ENCODE assay signal across 9 mouse cellular contexts in genomic region chr8:104027161-104027821, GRCm38 (mm10).
DNase-seq lines count a peak whose midpoint lies in the region; ATAC-seq and TF ChIP-seq lines count a peak whose summit lies in the region.
"Had no signal": no experiment of that assay in that cellular context is flagged by ENCODE, and none has a peak within 500 bp of the region (broad histone marks: within the 10 kb centered on the region; RNA-seq: fewer than 3 reads in every experiment).

No protein-coding gene starts in this region.

- no peak for TF ChIP-seq POLR2A in cortical plate, adult 2 months (IDR thresholded peaks at IDR 0.05; ENCODE audit: extremely low read depth, insufficient read depth, low read length)

- peak; percentile 59 for DNase-seq in R1 (ENCODE audit: low read depth, low spot score)
- DNase-seq in layer of hippocampus, postnatal 10 days (ENCODE audit: low spot score in 2 of 2): peak; percentile 62 to 72
- DNase-seq in neural tube, embryonic 10.5 days (ENCODE audit: extremely low spot score, low spot score): peak; percentile 47
- no peak for DNase-seq in urinary bladder, adult 18-20 months (ENCODE audit: low spot score in 2 of 2)
- DNase-seq in spleen, adult 12 weeks (ENCODE audit: low spot score): no peak

- no peaks in the 10 kb centered on the region for H3K27me3 ChIP-seq in kidney, embryonic 15.5 days
- no peaks in the 10 kb centered on the region for H3K27me3 ChIP-seq in kidney, embryonic 14.5 days (ENCODE audit: control insufficient read depth, insufficient read depth, low read length)
- H3K27me3 ChIP-seq: limb, embryonic 12.5 days had no signal

- peak; percentile 10; the same call in 1 of the 2 replicates for ATAC-seq in kidney, embryonic 15.5 days (replicated peaks; ENCODE audit: low FRiP score)
- ATAC-seq in kidney, embryonic 14.5 days (ENCODE audit: low FRiP score, low TSS enrichment): no peak

- no peak overlapping the region for H3K9ac ChIP-seq in kidney, embryonic 15.5 days
- H3K9ac ChIP-seq in kidney, embryonic 14.5 days (ENCODE audit: low read depth, low read length): no peak overlapping the region
- H3K9ac ChIP-seq: limb, embryonic 12.5 days had no signal

- H3K9me3 ChIP-seq in kidney, embryonic 15.5 days (replicated peaks): peaks cover 6% of the 10 kb centered on the region; the same call in 1 of the 2 replicates
- peaks cover 16% of the 10 kb centered on the region for H3K9me3 ChIP-seq in kidney, embryonic 14.5 days (ENCODE audit: control insufficient read depth, low read length)

- no peak overlapping the region for H3K4me2 ChIP-seq in kidney, embryonic 15.5 days
- H3K4me2 ChIP-seq in kidney, embryonic 14.5 days (replicated peaks; ENCODE audit: low read depth, low read length): no peak overlapping the region
- H3K4me2 ChIP-seq: limb, embryonic 12.5 days had no signal

- H3K4me1 ChIP-seq in kidney, embryonic 15.5 days: peaks cover 11% of the 10 kb centered on the region
- no peaks in the 10 kb centered on the region for H3K4me1 ChIP-seq in kidney, embryonic 14.5 days (ENCODE audit: control insufficient read depth, insufficient read depth, low read length)
- peaks cover 3% of the 10 kb centered on the region; the same call in 1 of the 2 replicates for H3K4me1 ChIP-seq in cortical plate, adult 2 months (ENCODE audit: control insufficient read depth, insufficient read depth, low read length)

- TF ChIP-seq CTCF in cortical plate, adult 2 months (IDR thresholded peaks at IDR 0.05; ENCODE audit: extremely low read depth, insufficient read depth, low read length): peak; percentile 83

- no peaks in the 10 kb centered on the region for H3K36me3 ChIP-seq in kidney, embryonic 15.5 days
- no peaks in the 10 kb centered on the region for H3K36me3 ChIP-seq in kidney, embryonic 14.5 days (ENCODE audit: control insufficient read depth, insufficient read depth, low read length)
- H3K36me3 ChIP-seq: limb, embryonic 12.5 days had no signal

- 60% methylated on average over 11 of the region's 11 CpGs for WGBS in kidney, embryonic 15.5 days
- 71% methylated on average over 11 of the region's 11 CpGs for WGBS in kidney, embryonic 14.5 days

- H3K27ac ChIP-seq in kidney, embryonic 15.5 days: no peak overlapping the region
- no peak overlapping the region for H3K27ac ChIP-seq in kidney, embryonic 14.5 days (ENCODE audit: low read depth, low read length)
- H3K27ac ChIP-seq in cortical plate, adult 2 months (ENCODE audit: insufficient read depth, low read length): no peak overlapping the region
- H3K27ac ChIP-seq: limb, embryonic 12.5 days had no signal

- H3K4me3 ChIP-seq in kidney, embryonic 15.5 days (replicated peaks): no peak overlapping the region
- no peak overlapping the region for H3K4me3 ChIP-seq in kidney, embryonic 14.5 days (ENCODE audit: low read length)
- no peak overlapping the region for H3K4me3 ChIP-seq in cortical plate, adult 2 months (ENCODE audit: insufficient read depth, low read length)
- H3K4me3 ChIP-seq: limb, embryonic 12.5 days had no signal

Comparison
In these comparisons a context has a peak if more than half of its experiments do, and no peak if none do; other contexts are left out.
1. DNase-seq: peak in R1 (single experiment), layer of hippocampus, postnatal 10 days (2 of 2) and neural tube, embryonic 10.5 days (single experiment); none in urinary bladder, adult 18-20 months (0 of 2) and spleen, adult 12 weeks (single experiment).